Mouse (Mus musculus): ENCODE data around the gene Gramd1c.

- no peak for TF ChIP-seq POLR2A (IDR thresholded peaks at IDR 0.05; ENCODE audit: control insufficient read depth, extremely low read depth, insufficient read depth, low read length, poor library complexity)
- no peak for TF ChIP-seq CTCF (IDR thresholded peaks at IDR 0.05; ENCODE audit: borderline replicate concordance, control insufficient read depth, extremely low read depth, insufficient read depth, low read length, poor library complexity)
Observed at GRCm38 (mm10) chr16:44060604-44061286, 2.4 kb downstream of the Gramd1c start.
